Mouse (Mus musculus) heart, adult 2 months (tissue): ENCODE measurements at regions not wholly inside any gene's neighbourhood (a gene's known extent, or its start where the extent isn't known, plus 50 kb on each side); places are given as distances from the start of the nearest gene placed in this dataset.

Experiments
- DNase-seq, 2 experiments: peaks; one replicate each; pipeline ENCODE4 v3.0.0; 2021
- H3K27ac ChIP-seq: fragments of 200-600 bp; 2 replicates; pipeline ENCODE4 v1.8.1; 2022
- H3K27me3 ChIP-seq: fragments of 200-500 bp; 2 replicates; pipeline ENCODE4 v1.6.1; 2012; ENCODE audit warnings: mild to moderate bottlenecking, low read length, inconsistent platforms, mixed read lengths; ENCODE audit not compliant: control insufficient read depth, insufficient read depth
- H3K36me3 ChIP-seq: fragments of 200-500 bp; 2 replicates; pipeline ENCODE4 v1.6.1; 2012; ENCODE audit warnings: low read length, inconsistent platforms; ENCODE audit not compliant: control insufficient read depth, insufficient read depth
- H3K4me1 ChIP-seq: fragments of 200-500 bp; 2 replicates; pipeline ENCODE4 v1.6.1; 2011; ENCODE audit warnings: low read length; ENCODE audit not compliant: control insufficient read depth, insufficient read depth
- H3K4me3 ChIP-seq: fragments of 200-600 bp; 2 replicates; pipeline ENCODE4 v1.8.1; 2022
- H3K79me2 ChIP-seq: fragments of 200-500 bp; replicated peaks from 2 replicates; pipeline ENCODE4 v1.6.1; 2012; ENCODE audit warnings: mild to moderate bottlenecking, inconsistent platforms, low read length, moderate library complexity, mixed read lengths; ENCODE audit not compliant: control insufficient read depth, insufficient read depth
- H3K9ac ChIP-seq: fragments of 200-500 bp; 2 replicates; pipeline ENCODE4 v1.6.1; 2012; ENCODE audit warnings: low read depth, mild to moderate bottlenecking, control low read depth, inconsistent platforms, low read length, mixed read lengths
- CTCF ChIP-seq: fragments of 200-600 bp; IDR thresholded peaks from 2 replicates; pipeline ENCODE4 v1.8.1; 2022; ENCODE audit warnings: antibody characterized with exemption, mild to moderate bottlenecking, moderate library complexity
- EP300 ChIP-seq: fragments of 200-500 bp; IDR thresholded peaks from 2 replicates; pipeline ENCODE4 v1.6.1; 2011; ENCODE audit warnings: low read depth, low read length, control low read depth; ENCODE audit not compliant: insufficient read depth
- POLR2A ChIP-seq: fragments of 200-500 bp; IDR thresholded peaks from 2 replicates; pipeline ENCODE4 v1.6.1; 2011; ENCODE audit warnings: mild to moderate bottlenecking, low read depth, low read length, control low read depth; ENCODE audit not compliant: insufficient read depth
- WGBS: fragments of 180-500 bp; shearing (Covaris S2); methylation state at CpG from one replicate; pipeline ENCODE4 v1.1.7; 2018; 5-methylcytosine and 5-hydroxymethylcytosine counted together
- intact Hi-C: fragments of 180-260 bp; cut with DNase I; formaldehyde crosslinking; loops from one replicate; pipeline ENCODE4 v1.15.1; 2025

DNA sequence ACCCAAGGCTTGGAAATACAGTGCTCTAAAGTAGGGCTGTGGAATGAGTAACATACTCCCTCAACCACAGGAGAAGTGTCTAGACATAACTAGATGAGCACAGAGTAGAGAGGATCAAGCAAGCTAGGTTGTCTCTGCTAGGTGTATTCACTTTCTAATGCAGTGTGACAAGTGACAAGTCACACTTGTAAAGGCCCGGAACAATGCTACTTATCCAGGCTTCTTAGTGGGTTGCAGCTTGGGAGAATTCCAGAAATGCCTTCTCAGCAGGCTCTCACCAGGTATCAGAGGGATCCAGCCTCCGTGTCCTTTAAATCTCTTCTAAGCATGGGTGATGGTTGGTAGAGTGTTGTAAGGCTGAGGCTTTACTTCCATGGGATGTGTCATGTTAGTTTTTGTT is 52.1 kb upstream of the Nmur2 start:
- no peaks in the 10 kb centered on the region for H3K79me2 ChIP-seq
- 47% methylated on average over 2 of the region's 2 CpGs for WGBS
- intact Hi-C loops, result no loop called here
- no peak for TF ChIP-seq POLR2A
- no peak for TF ChIP-seq EP300
- no peak for TF ChIP-seq CTCF
- no peaks in the 10 kb centered on the region for H3K27me3 ChIP-seq
- no peak overlapping the region for H3K27ac ChIP-seq
- no peaks in the 10 kb centered on the region for H3K4me1 ChIP-seq
- no peaks in the 10 kb centered on the region for H3K36me3 ChIP-seq
- no peak overlapping the region for H3K4me3 ChIP-seq
- H3K9ac ChIP-seq, result no peak overlapping the region
- DNase-seq, result no peak
